Mouse (Mus musculus): ENCODE data around the gene Pm20d2.

Pm20d2 gene

GRCm38 (mm10) chr4:33124493-33124892 is 65.0 kb downstream of the Pm20d2 start:
- DNase-seq (ENCODE audit: low spot score in 2 of 2), result peak in 1 of 2 experiments; percentile 50
